Mouse (Mus musculus): ENCODE measurements around the gene Ap4e1. TPM values are rescaled to one million over a fixed set of nuclear protein-coding genes. Genes with fewer than 3 reads are reported as not detected.

Gene Ap4e1
- polyA plus RNA-seq (2015; fragmentation: Nextera tagmentation; extraction: Ambion mirVana), result 7.6 and 8.2 TPM in 2 replicates

DNA sequence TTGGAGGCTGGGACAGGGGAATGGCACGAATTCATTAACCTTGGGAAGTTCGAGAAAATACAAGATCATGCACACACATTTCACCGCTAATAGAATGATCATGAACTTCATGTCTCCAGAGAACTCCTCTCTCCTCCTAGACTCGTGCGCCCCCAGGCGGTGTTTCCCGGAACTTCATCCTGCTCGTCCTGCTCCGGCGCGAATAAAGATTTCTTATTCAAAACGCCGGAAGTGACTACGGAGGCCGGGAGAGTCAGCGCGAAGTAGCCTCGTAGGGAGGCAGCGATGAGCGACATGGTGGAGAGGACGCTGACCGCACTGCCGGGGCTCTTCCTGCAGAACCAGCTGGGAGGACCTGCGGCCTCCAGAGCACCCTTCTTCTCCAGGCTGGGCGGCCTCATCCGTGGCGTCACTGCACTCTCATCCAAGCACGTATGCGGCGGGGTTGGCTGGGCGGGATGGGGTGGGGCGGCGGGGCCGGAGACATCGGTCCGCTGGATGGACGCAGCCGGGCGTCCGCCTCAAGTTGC lies at the start of gene Ap4e1:
Ap4e1 (plus strand) TSS at position 249 of the 530 bp plus-strand sequence.
- Histone ChIP-seq H3K27ac (replicated peaks) (peak within 1 kb of the TSS; percentile 84), H3K9ac (peak within 1 kb of the TSS; percentile 93), H3K4me2 (peak within 1 kb of the TSS; percentile 84), H3K36me3 (peaks cover 26% of the 10 kb centered on the region), H3K4me3 (peak within 1 kb of the TSS; percentile 88), H3K4me1 (peaks cover 21% of the 10 kb centered on the region), H3K9me3 (no peaks in the 10 kb centered on the region), H3K27me3 (replicated peaks) (no peaks in the 10 kb centered on the region; the same call in 1 of the 2 replicates)
- 1% methylated on average over 40 of the region's 40 CpGs for WGBS
- ATAC-seq (ENCODE audit: extremely low read depth, insufficient number of reproducible peaks, low FRiP score, low TSS enrichment), result peak; percentile 51; the same call in 1 of the 2 replicates

DNA sequence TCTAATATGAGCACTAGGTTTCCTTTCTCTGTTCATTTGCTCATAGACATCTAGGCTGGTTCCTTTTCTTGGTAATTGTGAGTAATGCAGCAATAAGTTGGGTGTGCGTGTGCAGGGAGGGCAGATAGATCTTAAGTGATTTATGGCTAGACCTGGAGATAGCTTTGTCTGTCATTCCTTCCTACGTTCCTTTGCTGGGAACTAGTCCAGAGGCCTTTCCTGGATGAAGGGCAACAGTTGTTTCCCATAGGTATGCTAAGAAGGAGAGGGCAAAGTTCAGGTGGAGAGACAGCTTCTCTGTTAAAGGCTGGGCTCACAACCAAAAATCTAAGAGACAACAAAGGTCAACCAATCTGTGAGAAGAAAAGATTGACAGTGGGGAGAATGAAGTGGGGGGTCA lies 46.8 kb upstream of the Ap4e1 start:
- H3K4me3 ChIP-seq, result no peak overlapping the region
- H3K27ac ChIP-seq (replicated peaks), result no peak overlapping the region
- H3K36me3 ChIP-seq, result no peaks in the 10 kb centered on the region
- no peaks in the 10 kb centered on the region for H3K4me1 ChIP-seq
- no peak for ATAC-seq (ENCODE audit: extremely low read depth, insufficient number of reproducible peaks, low FRiP score, low TSS enrichment)
- 80% methylated on average over 2 of the region's 2 CpGs for WGBS
- no peak overlapping the region for H3K4me2 ChIP-seq
- no peak overlapping the region for H3K9ac ChIP-seq
- no peaks in the 10 kb centered on the region for H3K27me3 ChIP-seq (replicated peaks)
- no peaks in the 10 kb centered on the region for H3K9me3 ChIP-seq

DNA sequence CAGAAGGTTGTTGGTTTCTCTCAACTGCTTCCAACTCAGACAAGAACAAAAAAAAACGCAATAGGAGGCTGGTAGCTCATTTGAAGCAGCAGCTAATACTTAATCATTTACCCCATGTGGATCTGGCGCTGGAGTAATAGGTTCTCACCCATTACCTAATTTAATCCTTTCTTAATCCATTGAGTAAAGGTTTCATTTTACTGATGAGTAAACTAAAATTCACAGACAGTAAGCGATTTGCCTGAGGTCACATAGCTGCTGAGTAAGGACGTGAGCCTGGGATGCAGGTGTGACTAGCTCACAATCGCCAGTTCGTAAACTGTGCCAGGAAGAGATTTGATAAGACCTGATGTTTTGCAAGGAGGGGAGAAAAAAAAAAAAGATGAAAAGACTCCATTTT lies 31.1 kb upstream of the Ap4e1 start:
- Histone ChIP-seq H3K27ac (replicated peaks) (no peak overlapping the region), H3K4me3 (no peak overlapping the region), H3K4me2 (no peak overlapping the region), H3K36me3 (no peaks in the 10 kb centered on the region), H3K9me3 (no peaks in the 10 kb centered on the region), H3K27me3 (replicated peaks) (no peaks in the 10 kb centered on the region), H3K9ac (no peak overlapping the region), H3K4me1 (no peaks in the 10 kb centered on the region)
- 68% methylated on average over 6 of the region's 6 CpGs for WGBS
- no peak for ATAC-seq (ENCODE audit: extremely low read depth, insufficient number of reproducible peaks, low FRiP score, low TSS enrichment)

DNA sequence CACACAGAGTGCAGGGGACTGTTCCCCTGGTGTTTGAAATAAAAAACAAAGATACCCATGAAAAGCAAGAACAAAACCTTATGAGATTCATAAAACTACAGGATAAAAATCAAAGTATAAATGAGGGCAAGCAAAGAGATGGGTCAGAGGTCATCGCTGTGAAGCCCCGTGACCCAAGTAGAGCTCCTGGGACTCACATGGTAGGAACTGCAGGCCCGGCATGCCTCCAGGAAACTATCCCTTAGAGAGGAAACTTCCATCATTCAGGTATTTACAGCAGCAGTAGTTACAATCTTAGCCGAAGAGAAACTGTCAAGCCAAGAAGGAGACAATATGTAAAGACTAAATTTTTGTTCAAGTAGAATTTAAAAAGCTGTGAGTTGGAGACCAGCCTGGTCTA lies 25.3 kb upstream of the Ap4e1 start:
- no peaks in the 10 kb centered on the region for H3K9me3 ChIP-seq
- H3K4me2 ChIP-seq, result no peak overlapping the region
- H3K4me1 ChIP-seq, result no peaks in the 10 kb centered on the region
- no peaks in the 10 kb centered on the region for H3K27me3 ChIP-seq (replicated peaks)
- H3K4me3 ChIP-seq, result no peak overlapping the region
- no peaks in the 10 kb centered on the region for H3K36me3 ChIP-seq
- WGBS, result 60% methylated on average over 4 of the region's 4 CpGs
- H3K9ac ChIP-seq, result no peak overlapping the region
- no peak overlapping the region for H3K27ac ChIP-seq (replicated peaks)
- ATAC-seq (ENCODE audit: extremely low read depth, insufficient number of reproducible peaks, low FRiP score, low TSS enrichment), result no peak

DNA sequence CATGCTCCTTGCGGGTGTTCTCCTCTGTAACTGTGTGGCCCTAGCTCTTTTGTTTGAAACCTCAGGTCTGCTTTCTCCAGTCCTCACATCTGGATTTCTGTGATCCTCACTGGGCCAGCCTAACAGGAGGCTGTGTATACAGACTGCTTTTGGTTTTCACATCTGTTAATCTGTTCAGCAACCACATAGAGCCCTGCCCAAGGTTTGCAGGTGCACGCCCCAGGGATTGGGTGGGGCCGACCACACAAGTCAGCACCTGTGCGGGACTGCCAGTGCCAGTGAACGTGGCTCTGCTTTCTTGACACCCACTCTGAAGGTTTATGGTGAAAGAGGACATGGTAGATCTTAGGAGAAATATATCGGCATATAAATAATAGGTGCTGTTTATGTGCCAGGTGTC lies 18.6 kb upstream of the Ap4e1 start:
- H3K9ac ChIP-seq, result no peak overlapping the region
- no peaks in the 10 kb centered on the region for H3K27me3 ChIP-seq (replicated peaks)
- H3K4me3 ChIP-seq, result no peak overlapping the region
- ATAC-seq (ENCODE audit: extremely low read depth, insufficient number of reproducible peaks, low FRiP score, low TSS enrichment), result no peak
- H3K36me3 ChIP-seq, result no peaks in the 10 kb centered on the region
- no peaks in the 10 kb centered on the region for H3K4me1 ChIP-seq
- H3K9me3 ChIP-seq, result no peaks in the 10 kb centered on the region
- no peak overlapping the region for H3K4me2 ChIP-seq
- H3K27ac ChIP-seq (replicated peaks), result no peak overlapping the region
- 86% methylated on average over 6 of the region's 6 CpGs for WGBS

DNA sequence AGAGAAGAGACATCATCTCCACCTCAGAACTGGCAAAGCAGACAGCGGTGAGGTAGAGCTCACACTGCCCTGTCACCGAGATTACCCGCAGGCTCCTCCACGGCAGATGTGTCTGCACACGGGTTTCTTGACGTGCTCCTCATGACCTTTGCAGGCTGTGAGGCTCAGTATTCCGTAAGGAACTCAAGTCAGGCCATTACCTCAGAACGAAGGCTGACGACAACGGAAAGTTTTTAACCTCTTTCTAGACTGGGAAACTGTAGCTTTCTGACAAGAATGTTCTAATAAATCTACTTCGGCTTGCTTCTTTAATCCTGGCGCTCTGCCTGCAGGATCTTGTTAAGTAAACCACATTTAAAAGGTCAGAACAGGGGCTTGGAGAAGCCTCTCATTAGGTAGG lies 15.8 kb upstream of the Ap4e1 start:
- Histone ChIP-seq H3K36me3 (no peaks in the 10 kb centered on the region), H3K9ac (no peak overlapping the region), H3K4me2 (no peak overlapping the region), H3K4me3 (no peak overlapping the region), H3K4me1 (no peaks in the 10 kb centered on the region), H3K9me3 (no peaks in the 10 kb centered on the region), H3K27me3 (replicated peaks) (no peaks in the 10 kb centered on the region), H3K27ac (replicated peaks) (no peak overlapping the region)
- ATAC-seq (ENCODE audit: extremely low read depth, insufficient number of reproducible peaks, low FRiP score, low TSS enrichment), result no peak
- WGBS, result 56% methylated on average over 12 of the region's 12 CpGs

DNA sequence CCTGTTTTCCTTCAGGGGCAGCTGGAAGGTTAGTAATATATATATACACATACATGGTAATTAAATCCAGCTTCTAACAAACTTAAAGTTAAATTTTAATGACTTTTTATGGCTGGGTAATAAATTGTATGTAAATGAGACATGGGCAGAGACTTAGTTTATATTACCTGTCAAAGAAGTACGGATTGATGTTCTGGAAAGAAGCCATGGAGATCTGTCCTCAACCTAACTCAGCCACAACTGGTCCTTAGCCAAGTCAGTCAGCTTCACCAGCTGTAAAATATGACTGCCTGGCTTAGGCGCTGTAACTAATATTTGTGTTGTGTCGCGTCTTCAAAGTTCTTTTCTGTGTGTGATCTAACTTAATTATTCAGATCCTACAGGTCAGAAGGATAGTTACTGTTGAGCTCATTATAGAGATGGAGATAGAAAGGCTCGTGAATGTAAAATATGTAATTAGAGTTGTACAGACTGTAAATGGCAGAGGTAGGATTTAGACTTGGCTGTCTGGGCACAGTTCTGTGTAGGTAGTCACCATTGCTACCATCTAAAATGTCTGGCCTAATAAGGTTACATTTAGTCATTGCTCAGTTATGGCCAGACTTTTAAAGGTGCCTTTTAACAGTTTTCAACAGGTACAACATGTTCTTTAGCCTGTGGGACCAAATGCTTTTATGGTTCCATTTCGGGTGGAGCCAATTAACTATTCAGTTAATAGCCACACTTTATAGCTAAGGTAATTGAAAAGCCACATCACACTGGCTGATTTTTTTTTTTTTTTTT lies 13.9 kb upstream of the Ap4e1 start:
- H3K9me3 ChIP-seq, result no peaks in the 10 kb centered on the region
- H3K4me2 ChIP-seq, result no peak overlapping the region
- WGBS, result 74% methylated on average over 6 of the region's 6 CpGs
- no peak overlapping the region for H3K27ac ChIP-seq (replicated peaks)
- H3K9ac ChIP-seq, result no peak overlapping the region
- no peak for ATAC-seq (ENCODE audit: extremely low read depth, insufficient number of reproducible peaks, low FRiP score, low TSS enrichment)
- no peak overlapping the region for H3K4me3 ChIP-seq
- no peaks in the 10 kb centered on the region for H3K4me1 ChIP-seq
- no peaks in the 10 kb centered on the region for H3K36me3 ChIP-seq
- no peaks in the 10 kb centered on the region for H3K27me3 ChIP-seq (replicated peaks)

DNA sequence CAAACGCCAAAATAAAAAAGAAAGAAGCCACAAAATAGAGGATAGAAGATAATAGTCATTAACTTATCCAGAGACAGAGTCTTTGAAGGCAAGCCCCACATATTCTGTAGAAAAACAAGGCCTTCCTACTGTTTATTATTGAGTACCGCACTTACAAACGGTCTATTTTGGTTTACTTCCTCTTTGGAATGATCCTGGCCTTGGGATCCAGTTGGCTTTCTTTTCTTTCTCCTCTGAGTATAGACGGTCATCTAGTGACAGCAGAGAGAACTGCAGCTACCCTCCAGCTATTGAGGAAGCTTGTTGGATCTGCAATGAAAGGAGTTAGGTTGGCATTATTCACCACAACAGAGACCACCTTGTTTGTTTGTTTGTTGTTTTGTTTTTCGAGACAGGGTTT lies 11.8 kb upstream of the Ap4e1 start:
- H3K4me2 ChIP-seq, result peak overlapping the region; percentile 64
- no peaks in the 10 kb centered on the region for H3K4me1 ChIP-seq
- H3K27me3 ChIP-seq (replicated peaks), result no peaks in the 10 kb centered on the region
- H3K36me3 ChIP-seq, result no peaks in the 10 kb centered on the region
- no peak overlapping the region for H3K27ac ChIP-seq (replicated peaks)
- 14% methylated on average over 5 of the region's 5 CpGs for WGBS
- H3K4me3 ChIP-seq, result peak overlapping the region; percentile 36
- peak overlapping the region; percentile 69; the same call in 1 of the 2 replicates for H3K9ac ChIP-seq
- H3K9me3 ChIP-seq, result no peaks in the 10 kb centered on the region
- no peak for ATAC-seq (ENCODE audit: extremely low read depth, insufficient number of reproducible peaks, low FRiP score, low TSS enrichment)

DNA sequence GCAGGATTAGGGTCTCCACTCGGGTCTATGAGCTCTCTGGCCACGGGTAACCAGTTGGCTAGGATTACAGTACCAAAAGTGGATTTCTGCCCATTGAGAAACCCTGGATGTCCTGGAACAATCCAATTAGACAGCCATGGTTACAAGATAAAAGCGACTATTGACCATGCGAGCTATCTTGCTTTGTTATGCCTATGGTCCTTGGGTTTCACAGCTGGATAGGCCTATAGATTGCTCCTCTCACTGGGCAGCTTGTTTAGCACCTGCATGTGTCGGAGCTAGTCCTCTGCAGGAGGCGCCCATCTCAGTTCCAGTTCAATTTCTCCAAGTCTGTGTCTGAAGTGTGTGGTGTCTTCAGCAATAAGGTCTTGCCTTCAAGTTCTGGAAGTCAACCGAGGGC lies 10.3 kb upstream of the Ap4e1 start:
- Histone ChIP-seq H3K27me3 (replicated peaks) (no peaks in the 10 kb centered on the region), H3K4me1 (no peaks in the 10 kb centered on the region), H3K9ac (no peak overlapping the region), H3K4me2 (no peak overlapping the region), H3K27ac (replicated peaks) (no peak overlapping the region), H3K36me3 (no peaks in the 10 kb centered on the region), H3K9me3 (no peaks in the 10 kb centered on the region), H3K4me3 (no peak overlapping the region)
- no peak for ATAC-seq (ENCODE audit: extremely low read depth, insufficient number of reproducible peaks, low FRiP score, low TSS enrichment)
- 60% methylated on average over 7 of the region's 7 CpGs for WGBS

DNA sequence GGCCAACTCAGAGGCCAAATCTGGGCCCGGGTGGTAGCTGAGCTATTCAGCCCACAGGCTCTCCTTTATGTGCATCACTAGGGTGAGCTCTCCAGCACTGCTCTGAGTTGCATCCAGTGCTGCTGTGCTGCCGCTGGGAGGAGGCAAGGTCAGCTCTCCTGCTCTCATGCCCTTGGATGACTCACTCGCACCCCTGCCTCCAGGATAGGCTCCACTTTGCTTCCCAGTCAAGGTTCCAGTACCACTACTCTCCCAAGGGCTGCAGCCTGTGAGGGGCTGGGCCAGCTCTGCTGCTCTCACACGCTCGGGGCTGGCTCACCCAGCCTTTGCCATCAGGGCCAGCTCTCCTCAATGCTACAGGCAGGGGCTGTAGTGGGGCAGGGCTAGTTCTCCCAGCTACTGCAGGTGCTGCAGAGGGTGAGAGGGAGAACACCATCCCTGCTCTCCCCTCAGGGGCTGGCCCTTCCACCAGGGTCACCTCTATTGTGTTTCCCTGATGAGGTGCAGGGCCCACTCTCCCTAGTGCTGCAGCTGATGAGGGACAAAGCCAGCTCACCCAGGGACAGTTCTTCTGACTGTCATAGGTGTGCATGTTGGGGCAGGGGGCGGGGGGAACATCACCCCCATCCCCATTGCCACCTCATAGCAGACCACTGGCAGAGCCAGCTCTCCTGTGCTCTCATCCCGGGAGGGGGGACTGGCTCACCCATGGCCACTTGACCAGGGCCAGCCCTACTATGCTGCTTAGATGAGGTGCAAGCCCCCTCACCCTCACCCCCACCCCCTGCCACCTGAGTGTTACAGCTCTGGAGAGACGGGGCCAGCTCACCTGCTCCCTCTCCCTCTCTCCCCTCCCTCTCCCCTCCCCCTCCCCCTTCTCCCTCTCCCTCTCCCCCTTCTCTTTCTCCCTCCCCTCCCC lies 7.9 kb upstream of the Ap4e1 start:
- H3K9ac ChIP-seq, result no peak overlapping the region
- H3K4me1 ChIP-seq, result no peaks in the 10 kb centered on the region
- no peaks in the 10 kb centered on the region for H3K36me3 ChIP-seq
- H3K9me3 ChIP-seq, result no peaks in the 10 kb centered on the region
- 57% methylated on average over 8 of the region's 8 CpGs for WGBS
- H3K27me3 ChIP-seq (replicated peaks), result no peaks in the 10 kb centered on the region
- H3K4me3 ChIP-seq, result no peak overlapping the region
- H3K4me2 ChIP-seq, result no peak overlapping the region
- H3K27ac ChIP-seq (replicated peaks), result no peak overlapping the region
- ATAC-seq (ENCODE audit: extremely low read depth, insufficient number of reproducible peaks, low FRiP score, low TSS enrichment), result no peak

DNA sequence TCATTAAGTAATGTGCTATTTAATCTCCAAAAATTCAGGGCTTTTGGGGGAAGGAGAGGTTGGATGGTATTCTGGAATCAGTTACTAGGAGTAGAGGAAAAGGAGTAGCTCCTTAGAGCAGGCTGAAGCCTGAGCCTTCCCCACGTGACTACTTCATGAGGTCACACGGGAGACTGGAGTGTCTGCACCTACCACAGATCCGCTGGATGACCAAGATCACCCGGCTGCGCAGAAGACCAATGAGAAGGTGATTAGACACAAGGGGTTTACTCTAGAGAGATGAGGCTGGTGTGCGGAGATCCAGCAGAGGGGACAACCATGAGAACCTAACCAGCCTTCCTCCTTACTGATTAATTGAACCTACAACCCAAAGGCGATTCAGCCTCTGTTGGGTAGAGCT lies 4.5 kb upstream of the Ap4e1 start:
- no peak for ATAC-seq (ENCODE audit: extremely low read depth, insufficient number of reproducible peaks, low FRiP score, low TSS enrichment)
- Histone ChIP-seq H3K9ac (no peak overlapping the region), H3K4me3 (no peak overlapping the region), H3K27ac (replicated peaks) (no peak overlapping the region), H3K27me3 (replicated peaks) (no peaks in the 10 kb centered on the region; the same call in 1 of the 2 replicates), H3K4me1 (peaks cover 7% of the 10 kb centered on the region), H3K9me3 (no peaks in the 10 kb centered on the region), H3K36me3 (no peaks in the 10 kb centered on the region), H3K4me2 (no peak overlapping the region)
- WGBS, result 80% methylated on average over 7 of the region's 7 CpGs
